Mouse (Mus musculus): ENCODE data around the gene Gjc2.
A peak's percentile ranks its signal among the peaks of the same experiment; 100 is the strongest.
"Not testable (repeated sequence)": the region's sequence is repeated elsewhere in the genome, so short reads cannot be mapped to it uniquely, and the experiment has no call there.

Gene Gjc2

GRCm38 (mm10) chr11:59182864-59183331 lies at the start of gene Gjc2:
Gjc2 (minus strand) TSS chr11:59183213.
- DNase-seq (ENCODE audit: low read depth), result no peak

GRCm38 (mm10) chr11:59232797-59233196 lies 49.8 kb upstream of the Gjc2 start:
- DNase-seq (ENCODE audit: low read depth), result no peak

- no peak for DNase-seq (ENCODE audit: low read depth)
Measured at GRCm38 (mm10) chr11:59230144-59230760, 47.2 kb upstream of the Gjc2 start.

GRCm38 (mm10) chr11:59228122-59228953 lies 45.3 kb upstream of the Gjc2 start, which contains the start of gene Arf1:
Arf1 (minus strand) TSS chr11:59228270.
- peak; percentile 93 for DNase-seq (ENCODE audit: low read depth)

- no peak for DNase-seq (ENCODE audit: low read depth)
Measured at GRCm38 (mm10) chr11:59227604-59228121, 44.6 kb upstream of the Gjc2 start.

- no peak for DNase-seq (ENCODE audit: low read depth)
Measured at GRCm38 (mm10) chr11:59226787-59227603, 44.0 kb upstream of the Gjc2 start.

GRCm38 (mm10) chr11:59226251-59226650 lies 43.2 kb upstream of the Gjc2 start:
- DNase-seq (ENCODE audit: low read depth), result no peak

- no peak for DNase-seq (ENCODE audit: low read depth)
Measured at GRCm38 (mm10) chr11:59225167-59225566, 42.2 kb upstream of the Gjc2 start.

GRCm38 (mm10) chr11:59224470-59224869 lies 41.5 kb upstream of the Gjc2 start:
- no peak for DNase-seq (ENCODE audit: low read depth)

GRCm38 (mm10) chr11:59224025-59224424 lies 41.0 kb upstream of the Gjc2 start:
- no peak for DNase-seq (ENCODE audit: low read depth)

- no peak for DNase-seq (ENCODE audit: low read depth)
Measured at GRCm38 (mm10) chr11:59222306-59222705, 39.3 kb upstream of the Gjc2 start.

- DNase-seq (ENCODE audit: low read depth), result no peak
Measured at GRCm38 (mm10) chr11:59221604-59222003, 38.6 kb upstream of the Gjc2 start.

- no peak for DNase-seq (ENCODE audit: low read depth)
Measured at GRCm38 (mm10) chr11:59219064-59219463, 36.1 kb upstream of the Gjc2 start.

- DNase-seq (ENCODE audit: low read depth), result no peak
Measured at GRCm38 (mm10) chr11:59218389-59218998, 35.5 kb upstream of the Gjc2 start.

GRCm38 (mm10) chr11:59216955-59217354 lies 33.9 kb upstream of the Gjc2 start:
- no peak for DNase-seq (ENCODE audit: low read depth)

- DNase-seq (ENCODE audit: low read depth), result no peak
Measured at GRCm38 (mm10) chr11:59212892-59213494, 30.0 kb upstream of the Gjc2 start.

- not testable (repeated sequence) for DNase-seq (ENCODE audit: low read depth)
Measured at GRCm38 (mm10) chr11:59212320-59212719, 29.3 kb upstream of the Gjc2 start.

GRCm38 (mm10) chr11:59211561-59211960 lies 28.5 kb upstream of the Gjc2 start:
- not testable (repeated sequence) for DNase-seq (ENCODE audit: low read depth)

GRCm38 (mm10) chr11:59210020-59210419 lies 27.0 kb upstream of the Gjc2 start:
- no peak for DNase-seq (ENCODE audit: low read depth)

GRCm38 (mm10) chr11:59209580-59209979 lies 26.6 kb upstream of the Gjc2 start:
- DNase-seq (ENCODE audit: low read depth), result no peak

GRCm38 (mm10) chr11:59209003-59209441 lies 26.0 kb upstream of the Gjc2 start:
- DNase-seq (ENCODE audit: low read depth), result no peak
